Mouse (Mus musculus) ovary, postnatal 36 days (tissue): Measurements from ENCODE around the gene Lactb.

Experiments used
- DNase-seq: peaks from one replicate; pipeline ENCODE4 v3.0.0; 2022; ENCODE audit warnings: low spot score, mixed read lengths

Gene Lactb

DNA sequence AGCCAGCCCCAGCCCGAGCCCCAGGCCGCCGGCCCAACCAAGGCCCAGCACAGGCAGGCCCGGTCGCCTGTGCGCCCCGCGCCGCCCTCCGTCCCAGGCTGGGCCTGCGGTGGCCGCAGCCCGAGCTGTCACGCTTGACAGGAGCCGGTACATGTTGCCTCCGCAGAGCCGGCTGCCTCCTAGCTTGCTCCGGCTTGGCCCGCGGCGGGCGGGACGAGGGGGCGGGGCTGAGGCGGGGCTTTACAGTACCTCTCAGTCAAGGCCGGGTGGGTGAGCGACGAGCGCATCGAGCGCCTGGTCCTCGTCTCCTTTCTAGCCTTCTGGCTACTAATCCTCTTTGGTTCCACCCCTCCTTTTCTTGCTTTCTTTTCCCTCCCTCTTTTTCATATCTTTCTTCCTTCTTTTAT lies at the start of gene Lactb:
Gene Lactb, minus strand, starts transcription at position 246 of the 407 bp plus-strand sequence.
- DNase-seq: peak; percentile 94

DNA sequence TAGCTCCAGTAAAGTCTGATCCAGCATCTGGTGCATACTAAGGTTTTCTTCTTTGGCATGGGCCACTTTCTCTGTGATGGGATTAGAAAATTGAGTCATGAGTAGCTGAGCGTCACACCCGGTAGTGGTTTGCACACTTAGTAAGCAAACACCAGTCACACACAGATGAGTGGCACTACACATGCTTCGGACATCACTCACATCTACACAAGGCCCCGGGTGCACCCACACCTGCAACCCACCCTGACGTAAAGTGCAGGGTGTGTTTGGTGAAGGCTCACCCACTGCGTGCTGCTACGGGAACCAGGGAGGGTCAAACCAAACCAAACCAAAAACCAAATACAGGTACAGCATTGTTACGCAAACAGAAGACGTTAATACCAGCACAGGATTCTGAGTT lies 48.1 kb upstream of the Lactb start:
- DNase-seq: no peak

DNA sequence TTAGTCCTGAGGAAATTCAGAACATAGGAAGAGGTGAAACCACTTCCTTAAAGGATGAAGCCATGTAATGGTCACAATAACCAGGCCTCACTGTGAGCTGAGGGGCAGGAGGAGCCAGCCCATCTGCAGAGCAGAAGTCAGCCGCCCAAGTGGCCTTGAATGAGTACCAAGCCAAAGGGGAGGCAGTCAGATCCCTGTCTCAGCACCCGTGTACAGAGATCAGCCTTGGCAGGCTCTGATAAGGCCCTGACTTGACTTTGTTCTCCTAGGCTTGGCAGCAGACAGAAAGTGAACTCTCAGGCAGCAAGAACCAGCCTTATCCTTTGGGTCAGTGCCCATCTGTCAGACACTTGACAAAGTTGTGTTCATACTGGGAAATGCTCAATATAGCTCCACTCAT lies 44.8 kb upstream of the Lactb start:
- DNase-seq: peak; percentile 63

DNA sequence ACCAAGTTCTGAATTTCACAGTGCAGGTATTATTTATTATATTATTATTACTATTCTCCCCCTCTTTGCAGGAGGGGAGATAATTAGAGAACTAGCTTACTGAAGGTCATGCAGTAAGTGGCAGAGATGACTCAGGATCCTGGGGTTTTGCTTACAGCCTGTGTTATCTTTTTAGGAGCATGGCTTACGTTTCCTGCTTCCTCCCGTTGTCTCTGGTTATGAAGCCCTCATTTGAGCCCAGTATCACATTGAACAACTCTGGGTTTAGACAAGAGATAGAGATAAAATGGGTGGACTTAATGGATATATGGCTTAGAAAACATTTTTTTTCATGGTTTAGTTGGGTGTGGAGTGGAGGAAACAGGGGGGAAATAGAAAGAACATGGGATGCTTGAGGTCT lies 38.2 kb upstream of the Lactb start:
- no peak for DNase-seq

DNA sequence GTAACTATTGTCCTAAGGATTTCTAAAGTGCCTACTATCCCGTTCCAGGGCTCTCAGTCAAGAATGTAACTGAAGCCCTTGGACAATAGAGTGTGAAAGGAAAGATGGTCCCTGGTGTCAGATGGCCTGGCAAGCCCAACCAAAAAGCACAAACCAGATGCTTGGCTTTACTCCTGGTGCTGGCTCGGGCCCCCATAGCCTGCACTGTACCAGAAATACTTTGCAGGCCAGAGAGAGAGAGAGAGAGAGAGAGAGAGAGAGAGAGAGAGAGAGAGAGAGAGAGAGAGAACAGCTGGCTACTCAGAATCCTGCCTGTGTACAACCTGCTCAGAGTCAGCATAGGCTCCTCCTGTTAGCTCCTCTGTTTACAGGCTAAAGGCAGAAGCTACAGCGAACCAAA lies 37.2 kb upstream of the Lactb start:
- no peak for DNase-seq

DNA sequence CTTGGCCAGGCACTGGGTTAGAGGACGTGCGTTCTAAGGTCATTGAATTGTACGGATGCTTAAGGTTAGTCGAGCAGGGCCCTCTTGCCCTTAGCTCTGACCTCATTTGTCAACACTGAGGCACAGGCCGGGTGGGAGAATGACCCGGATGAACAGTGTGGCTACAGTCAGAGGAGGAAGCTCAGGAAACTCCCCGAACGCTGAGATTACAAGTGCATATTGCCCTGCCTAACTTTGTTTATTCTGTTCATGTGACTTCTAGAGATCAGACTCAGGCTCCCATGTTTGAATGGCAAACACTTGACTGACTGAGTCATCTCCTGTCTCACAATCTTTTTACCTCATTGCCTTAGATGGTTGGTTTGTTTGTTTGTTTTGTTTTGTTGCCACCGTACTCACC lies 36.2 kb upstream of the Lactb start:
- no peak for DNase-seq

GRCm38 (mm10) chr9:67008781-67009180 lies 33.5 kb upstream of the Lactb start:
- DNase-seq: no peak

DNA sequence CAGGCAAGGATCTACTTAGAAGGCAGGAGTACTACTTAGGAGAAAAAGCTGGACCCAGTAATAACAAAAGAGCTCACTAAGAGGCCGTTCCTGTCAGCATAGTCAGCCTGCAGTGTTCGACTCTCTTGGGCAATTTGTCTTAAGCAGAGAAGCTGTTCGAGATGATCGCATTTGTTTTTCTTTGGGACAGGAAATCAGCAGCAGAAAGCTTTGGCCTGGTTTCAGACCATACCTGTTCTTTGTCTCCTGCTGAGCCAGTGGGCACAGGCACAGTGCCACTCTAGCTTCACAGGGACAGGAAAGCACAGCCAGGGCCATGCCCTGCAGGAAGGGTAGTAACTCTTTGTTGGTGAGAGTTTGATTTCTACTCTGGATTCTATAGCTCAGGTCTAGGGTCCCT lies 31.1 kb upstream of the Lactb start:
- no peak for DNase-seq

DNA sequence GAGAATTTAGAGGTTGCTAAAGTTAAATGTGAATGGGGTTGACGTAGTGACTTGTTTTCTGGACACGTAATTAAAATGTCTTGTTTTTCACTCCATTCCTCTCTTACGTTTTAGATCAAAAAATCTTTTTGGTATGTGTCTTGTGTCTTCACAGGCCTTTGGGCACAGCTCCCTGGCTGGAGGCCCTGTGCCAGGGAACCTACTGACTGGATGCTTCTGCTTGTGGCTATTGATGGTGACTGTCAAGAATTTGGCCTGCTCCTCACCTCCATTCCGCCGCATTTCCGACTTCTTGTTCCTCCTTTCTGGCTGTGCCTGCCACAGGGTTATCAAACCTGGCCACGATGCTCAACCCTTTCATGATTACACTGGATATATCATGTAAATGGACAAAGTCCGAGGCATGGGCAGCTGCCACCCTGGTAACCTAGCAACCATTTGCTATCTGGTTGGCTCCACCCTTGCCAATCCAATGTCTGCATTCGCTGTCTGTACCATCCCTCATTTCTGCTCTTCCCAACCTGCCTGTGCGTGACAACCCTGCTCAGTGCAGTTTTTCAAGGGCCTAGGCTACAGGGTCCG lies 30.0 kb upstream of the Lactb start:
- no peak for DNase-seq

DNA sequence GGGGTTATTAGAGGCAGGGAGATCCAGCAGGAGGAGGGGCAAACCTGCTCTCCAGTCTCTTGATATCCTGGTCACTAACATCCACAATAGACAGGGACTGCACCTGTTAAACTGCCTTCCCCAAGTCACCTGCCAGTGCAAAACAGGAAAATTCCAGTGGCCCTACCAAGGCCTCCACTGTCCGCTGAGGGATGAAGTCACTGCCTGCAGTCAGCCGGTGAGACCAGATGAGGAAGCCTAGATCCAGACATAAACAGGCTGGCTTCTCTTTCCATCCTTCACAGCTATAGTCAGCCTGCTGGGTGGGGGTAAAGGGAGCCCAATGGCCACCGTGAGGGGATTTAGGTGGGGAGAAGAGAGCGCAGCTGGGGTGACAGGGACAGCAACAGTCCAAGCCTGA lies 28.4 kb upstream of the Lactb start:
- DNase-seq: no peak

- no peak for DNase-seq
Observed at GRCm38 (mm10) chr9:67003156-67003555, 27.9 kb upstream of the Lactb start.

DNA sequence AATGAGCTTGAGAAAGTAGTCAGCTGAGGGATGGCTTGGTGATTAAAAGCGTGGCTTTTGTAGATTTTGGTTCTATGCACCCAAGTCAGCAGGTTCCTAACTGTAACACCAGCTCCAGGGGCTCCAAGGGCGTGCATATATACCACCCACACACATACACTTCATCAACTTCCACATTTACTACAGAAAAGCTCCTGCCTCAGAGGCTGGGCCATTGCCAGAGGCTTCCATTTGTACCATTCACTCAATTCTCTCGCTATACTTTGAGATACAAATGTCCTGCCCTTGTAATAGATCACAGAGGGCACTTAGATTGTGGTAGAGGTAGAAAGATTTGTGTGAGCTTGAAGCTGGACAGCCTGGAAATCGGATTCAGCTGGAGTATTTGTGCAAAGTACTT lies 26.2 kb upstream of the Lactb start:
- no peak for DNase-seq

GRCm38 (mm10) chr9:67001050-67001449 lies 25.8 kb upstream of the Lactb start:
- DNase-seq: peak; percentile 78

- DNase-seq: no peak
Observed at GRCm38 (mm10) chr9:66999698-67000097, 24.4 kb upstream of the Lactb start.

DNA sequence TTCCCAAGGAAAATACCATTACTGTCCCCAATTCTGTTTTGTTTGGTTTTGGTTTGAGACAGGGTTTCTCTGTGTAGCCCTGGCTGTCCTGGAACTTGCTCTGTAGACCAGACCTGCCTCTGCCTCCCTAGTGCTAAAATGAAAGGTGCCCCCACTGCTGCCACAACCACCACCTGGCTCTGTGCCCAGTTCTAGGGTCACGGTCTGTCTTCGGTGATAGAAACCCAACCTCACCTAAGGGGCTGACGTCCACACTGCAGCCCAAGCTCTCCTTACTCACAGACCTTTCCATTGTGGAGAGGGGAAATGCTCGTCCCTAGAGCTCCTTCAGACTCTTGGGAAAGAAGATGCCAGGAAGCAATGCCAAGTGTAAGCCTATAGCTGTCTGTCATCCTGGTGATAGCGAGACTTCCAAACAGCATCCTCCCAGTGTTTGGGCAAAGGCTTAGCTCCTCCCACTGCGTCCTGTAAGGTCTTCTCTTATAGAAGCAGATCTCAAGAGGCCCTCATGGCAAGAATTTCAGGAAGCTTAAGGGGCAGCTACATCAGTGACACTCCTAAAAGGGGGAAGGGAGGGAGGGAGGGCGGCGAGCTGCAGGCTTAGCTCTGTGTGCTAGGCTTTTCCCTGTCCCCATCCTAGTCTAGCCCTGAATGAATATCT lies 16.6 kb upstream of the Lactb start:
- DNase-seq: no peak

DNA sequence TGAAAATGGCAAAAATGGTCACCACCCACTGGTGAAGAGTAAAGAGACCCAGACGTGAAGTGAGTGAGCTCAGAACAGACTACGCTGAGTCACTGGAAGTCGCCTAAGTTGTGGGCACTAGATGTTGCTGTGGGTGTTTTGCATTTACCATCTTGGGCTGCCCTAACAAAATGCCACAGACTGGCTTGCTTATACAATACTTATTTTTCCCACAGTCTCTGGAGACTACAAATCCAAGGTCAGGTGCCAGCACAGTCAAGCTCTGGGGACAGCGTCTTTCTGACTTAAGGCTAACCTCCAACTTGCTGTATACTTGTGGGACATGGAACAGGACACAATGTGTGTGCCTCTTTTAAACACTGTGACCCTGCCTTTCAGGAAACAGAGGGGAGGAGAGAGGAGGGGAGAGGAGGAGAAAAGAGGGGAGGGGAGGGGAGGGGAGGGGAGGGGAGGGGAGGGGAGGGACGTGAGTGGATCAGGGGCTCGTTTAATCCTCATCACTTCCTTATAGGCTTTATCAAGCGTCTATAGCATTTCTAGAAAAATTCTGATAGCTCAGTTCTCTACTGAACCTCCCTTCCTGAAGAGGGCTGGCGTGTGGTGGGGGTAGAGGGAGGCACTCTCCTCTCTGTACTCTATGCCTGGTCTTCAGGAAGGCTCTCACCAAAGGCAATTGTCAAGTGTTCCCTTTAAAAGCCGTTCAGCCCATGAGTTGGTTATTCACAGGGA lies 15.9 kb upstream of the Lactb start:
- DNase-seq: no peak

DNA sequence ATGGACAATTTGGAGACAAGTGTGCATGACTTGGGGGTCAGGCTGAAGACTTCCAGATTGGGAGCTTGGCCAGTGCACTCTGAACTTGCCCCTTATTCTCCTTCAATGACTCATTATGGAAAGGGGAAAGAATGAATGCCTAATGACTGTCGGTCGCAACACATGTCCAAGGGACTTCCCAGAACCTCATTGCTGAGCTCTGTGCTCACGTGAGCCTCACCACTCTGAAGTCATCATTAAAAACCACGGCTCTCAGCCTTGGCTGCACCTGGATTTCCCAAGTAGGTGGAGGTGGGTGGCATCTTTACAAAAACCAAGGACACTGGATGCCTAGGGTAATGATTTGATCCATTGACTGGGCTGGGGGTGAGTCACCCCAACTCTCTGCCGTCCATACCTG lies 14.8 kb upstream of the Lactb start:
- DNase-seq: no peak

DNA sequence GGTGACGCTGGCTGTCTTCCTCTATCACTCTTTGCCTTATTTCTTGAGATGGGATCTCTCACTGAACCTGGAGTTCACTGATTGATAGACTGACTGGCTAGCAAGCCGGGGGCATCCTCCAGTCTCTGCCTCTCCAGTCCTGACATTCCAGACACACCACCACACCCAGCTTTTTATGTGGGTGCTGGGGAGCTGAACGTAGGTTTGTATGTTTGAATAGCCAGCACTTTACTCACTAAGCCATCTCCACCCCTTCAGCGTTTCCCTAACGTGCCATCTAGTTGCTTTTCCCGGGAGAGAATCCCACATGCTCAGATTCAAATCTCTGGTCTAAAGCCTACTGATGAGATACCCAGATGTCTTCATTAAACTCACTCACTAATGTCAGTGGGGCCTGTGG lies 14.3 kb upstream of the Lactb start:
- DNase-seq: no peak

GRCm38 (mm10) chr9:66988888-66989414 lies 13.7 kb upstream of the Lactb start:
- peak; percentile 19 for DNase-seq

DNA sequence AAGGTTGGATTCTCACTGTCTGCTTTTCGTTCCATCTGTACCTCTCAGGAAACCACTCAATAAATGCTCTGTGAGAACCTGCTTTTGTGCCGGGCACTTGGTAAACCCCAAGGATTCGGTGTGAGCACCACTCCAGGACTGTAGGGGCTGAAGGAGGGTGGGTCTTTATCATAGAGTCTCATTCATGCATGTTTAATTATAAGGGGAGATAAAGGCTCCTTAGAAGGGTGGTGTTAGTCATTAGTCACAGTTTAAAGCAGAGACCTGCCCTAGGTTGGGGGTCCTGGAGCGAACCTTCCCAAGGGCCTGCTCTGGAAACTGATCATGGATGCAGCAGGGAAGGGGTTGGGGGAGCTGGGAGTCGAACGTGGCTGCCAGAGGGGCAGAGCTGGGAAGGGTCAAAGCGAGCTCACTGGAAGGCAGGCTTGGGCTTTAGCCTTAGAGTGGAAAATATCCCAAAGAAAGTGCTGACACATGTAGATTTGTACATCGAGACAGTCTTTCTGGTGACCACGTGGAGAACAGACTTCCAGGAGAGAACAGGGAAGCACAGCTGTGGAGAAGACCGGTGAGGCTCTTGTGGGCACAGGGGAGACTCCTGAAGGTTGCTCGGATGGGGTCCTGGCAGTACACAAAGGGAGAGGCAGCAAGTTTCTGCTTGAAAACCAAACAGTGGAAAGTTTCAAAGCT lies 13.1 kb upstream of the Lactb start:
- DNase-seq: no peak

DNA sequence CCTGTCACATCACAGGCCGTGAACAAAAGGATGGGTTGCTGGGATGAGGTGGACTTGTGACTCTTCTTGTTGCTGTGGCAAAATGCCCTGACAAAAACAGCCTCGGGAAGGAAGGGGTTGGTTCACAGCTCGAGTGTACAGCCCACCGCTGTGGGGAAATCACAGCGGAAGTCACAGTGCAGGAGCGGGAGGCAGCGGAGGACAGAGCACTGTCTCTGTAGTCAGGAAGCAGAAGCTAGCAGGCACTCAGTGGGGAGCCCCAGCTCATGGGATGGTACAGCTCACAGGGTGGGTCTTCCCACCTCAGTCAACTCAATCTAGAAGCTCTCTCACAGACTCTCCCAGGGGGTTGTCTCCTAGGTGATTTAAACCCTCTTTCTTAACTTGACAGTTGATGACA lies 10.1 kb upstream of the Lactb start:
- no peak for DNase-seq

- no peak for DNase-seq
Observed at GRCm38 (mm10) chr9:66982085-66982484, 6.8 kb upstream of the Lactb start.

- peak; percentile 61 for DNase-seq
Observed at GRCm38 (mm10) chr9:66980458-66980857, 5.2 kb upstream of the Lactb start.
